Mouse (Mus musculus) neural tube, embryonic 14.5 days (tissue): ENCODE data around the gene Rxfp2. TPM values are rescaled to one million over a fixed set of nuclear protein-coding genes. Genes with fewer than 3 reads are reported as not detected.

ENCODE experiments used
- ATAC-seq: fragments of 200-750 bp; cut with Nextera tagmentation; 2 replicates; pipeline ENCODE4 v1.8.0; 2017; ENCODE audit warnings: low read depth, mild to moderate bottlenecking, moderate TSS enrichment, moderate library complexity
- H3K27ac ChIP-seq: fragments of 300-500 bp; sonication (generic); 2 replicates; pipeline ENCODE4 v1.5.1; 2014; ENCODE audit warnings: low read depth, mild to moderate bottlenecking, control low read depth, low read length, moderate library complexity, mixed read lengths
- H3K27me3 ChIP-seq: fragments of 300-500 bp; sonication (generic); 2 replicates; pipeline ENCODE4 v1.6.1; 2014; ENCODE audit warnings: low read length; ENCODE audit not compliant: control insufficient read depth, insufficient read depth
- H3K36me3 ChIP-seq: fragments of 300-500 bp; sonication (generic); 2 replicates; pipeline ENCODE4 v1.6.1; 2014; ENCODE audit warnings: low read length, mixed read lengths; ENCODE audit not compliant: control insufficient read depth, insufficient read depth
- H3K4me1 ChIP-seq: fragments of 300-500 bp; sonication (generic); 2 replicates; pipeline ENCODE4 v1.6.1; 2014; ENCODE audit warnings: low read length; ENCODE audit not compliant: control insufficient read depth, insufficient read depth
- H3K4me2 ChIP-seq: fragments of 300-500 bp; sonication (generic); 2 replicates; pipeline ENCODE4 v1.6.1; 2014; ENCODE audit warnings: mild to moderate bottlenecking, low read depth, low read length, control low read depth
- H3K4me3 ChIP-seq: fragments of 300-500 bp; sonication (generic); 2 replicates; pipeline ENCODE4 v1.5.1; 2014; ENCODE audit warnings: low read depth, low read length, control low read depth, mixed read lengths
- H3K9ac ChIP-seq: fragments of 300-500 bp; sonication (generic); replicated peaks from 2 replicates; pipeline ENCODE4 v1.6.1; 2014; ENCODE audit warnings: low read depth, mild to moderate bottlenecking, control low read depth, low read length, mixed read lengths
- H3K9me3 ChIP-seq: fragments of 300-500 bp; sonication (generic); 2 replicates; pipeline ENCODE4 v1.6.1; 2016; ENCODE audit warnings: low read length; ENCODE audit not compliant: control insufficient read depth
- WGBS: fragments of 180-500 bp; shearing (Covaris S2); extraction: QIAGEN DNeasy Blood & Tissue Kit; methylation state at CpG from one replicate; pipeline ENCODE4 v1.1.7; 2014; 5-methylcytosine and 5-hydroxymethylcytosine counted together
- polyA plus RNA-seq: library from polyadenylated mRNA; unstranded; fragments of >200 nt; fragmentation: Nextera tagmentation; extraction: Ambion mirVana; gene quantifications from 2 replicates; pipeline ENCODE4 v1.2.1, GENCODE M21; 2014

Rxfp2 gene
- polyA plus RNA-seq, 1 experiment from 2014 or later: 1.4 TPM

DNA sequence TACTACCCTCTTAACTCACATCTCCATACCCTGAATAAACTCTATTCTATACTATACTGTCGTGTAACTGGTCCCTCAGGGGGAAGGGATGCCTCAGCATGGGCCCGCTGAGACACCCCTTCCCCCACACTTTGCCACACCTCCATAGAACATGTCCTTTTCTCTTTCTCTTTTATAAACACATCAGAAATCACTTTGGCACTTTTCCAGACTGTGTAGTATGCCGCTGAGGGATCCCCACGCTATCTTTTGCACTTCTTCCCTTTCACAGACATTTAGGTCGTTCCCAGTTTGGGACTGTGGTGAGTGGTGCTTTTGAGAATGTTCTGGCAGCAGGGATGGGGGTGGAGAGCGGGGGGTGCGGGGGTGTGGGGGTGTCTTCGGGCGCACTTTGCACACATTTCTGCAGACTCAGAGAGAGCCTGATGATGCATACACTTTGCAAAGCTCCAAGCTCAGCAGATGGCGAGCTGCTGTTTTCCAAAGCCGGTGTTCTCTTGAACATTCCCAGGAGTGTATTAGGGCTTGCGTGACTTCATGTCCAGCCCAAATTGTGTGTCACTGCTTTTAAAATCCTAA, 8.1 kb downstream of the Rxfp2 start:
- Histone ChIP-seq H3K4me1 (no peaks in the 10 kb centered on the region), H3K36me3 (no peaks in the 10 kb centered on the region), H3K4me3 (no peak overlapping the region), H3K4me2 (no peak overlapping the region), H3K9ac (no peak overlapping the region), H3K27me3 (no peaks in the 10 kb centered on the region), H3K27ac (no peak overlapping the region), H3K9me3 (no peaks in the 10 kb centered on the region)
- WGBS: 78% methylated on average over 12 of the region's 12 CpGs
- ATAC-seq: no peak

DNA sequence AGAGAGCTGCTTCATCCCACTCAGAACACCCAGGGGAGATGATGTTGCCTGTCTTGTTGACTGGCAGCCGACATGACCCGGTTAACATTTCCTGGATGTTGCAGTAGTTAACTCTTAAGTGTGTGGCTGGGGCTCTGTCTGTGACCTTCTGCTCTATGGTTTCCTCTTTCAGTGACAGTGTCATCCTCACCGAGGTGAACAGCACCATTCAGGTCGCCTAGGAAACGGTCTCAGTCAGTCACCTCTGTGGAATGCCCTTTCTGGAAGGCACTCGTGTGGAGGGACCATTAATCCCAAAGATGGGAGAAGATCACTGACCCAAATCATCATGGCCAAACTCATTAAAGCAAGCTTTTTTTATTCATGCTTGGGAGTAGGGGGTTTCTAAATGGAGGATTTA, 12.7 kb downstream of the Rxfp2 start:
- 29% methylated on average over 6 of the region's 6 CpGs for WGBS
- H3K27me3 ChIP-seq: no peaks in the 10 kb centered on the region
- no peaks in the 10 kb centered on the region for H3K9me3 ChIP-seq
- no peak overlapping the region for H3K27ac ChIP-seq
- no peak overlapping the region for H3K4me3 ChIP-seq
- H3K9ac ChIP-seq: no peak overlapping the region
- no peak overlapping the region for H3K4me2 ChIP-seq
- H3K4me1 ChIP-seq: no peaks in the 10 kb centered on the region
- no peaks in the 10 kb centered on the region for H3K36me3 ChIP-seq
- ATAC-seq: no peak

DNA sequence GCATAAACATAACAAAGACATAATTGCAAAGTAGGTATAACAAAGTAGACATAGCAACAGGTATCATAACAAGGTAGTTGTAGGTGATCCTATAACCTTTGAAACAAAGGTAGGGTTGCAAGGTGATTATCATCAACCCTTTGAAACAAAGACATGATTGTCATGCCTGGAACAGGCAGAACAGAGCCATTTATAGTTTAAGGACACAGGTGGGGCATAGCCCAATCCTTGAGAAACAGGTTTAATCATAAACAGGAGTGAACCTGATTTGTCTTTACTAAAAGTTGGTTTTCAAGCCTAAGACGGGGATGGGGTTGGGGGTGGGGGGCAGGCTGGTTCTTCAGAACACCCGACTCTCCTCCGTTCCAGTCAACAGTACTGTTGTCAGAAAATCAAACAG, 13.2 kb downstream of the Rxfp2 start:
- no peak for ATAC-seq
- Histone ChIP-seq H3K27ac (no peak overlapping the region), H3K27me3 (no peaks in the 10 kb centered on the region), H3K9ac (no peak overlapping the region), H3K4me3 (no peak overlapping the region), H3K4me2 (no peak overlapping the region), H3K9me3 (no peaks in the 10 kb centered on the region), H3K36me3 (no peaks in the 10 kb centered on the region), H3K4me1 (no peaks in the 10 kb centered on the region)
- 92% methylated on average over 3 of the region's 3 CpGs for WGBS

DNA sequence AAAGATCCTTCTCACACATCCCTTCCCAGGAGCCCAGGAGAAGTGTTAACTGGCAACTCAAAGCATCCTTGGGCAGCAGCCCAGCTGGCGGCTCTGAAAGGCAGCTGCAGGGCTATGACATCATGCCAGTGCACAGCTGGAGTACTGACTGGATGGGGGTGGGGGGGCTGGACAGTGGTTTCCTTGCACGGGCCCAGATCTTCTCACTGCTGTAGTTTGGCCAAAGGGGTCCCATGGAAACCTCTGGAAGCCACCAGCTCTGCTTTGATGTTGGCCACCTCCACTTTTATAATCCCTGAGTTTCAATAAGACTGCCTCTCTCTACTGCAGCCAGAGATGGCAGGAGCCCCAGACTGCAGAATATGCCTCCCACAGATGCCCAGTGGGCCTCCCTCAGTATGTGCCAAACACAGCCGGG, 13.6 kb downstream of the Rxfp2 start:
- Histone ChIP-seq H3K27me3 (no peaks in the 10 kb centered on the region), H3K36me3 (no peaks in the 10 kb centered on the region), H3K9ac (no peak overlapping the region), H3K4me3 (no peak overlapping the region), H3K4me2 (no peak overlapping the region), H3K4me1 (no peaks in the 10 kb centered on the region), H3K9me3 (no peaks in the 10 kb centered on the region), H3K27ac (no peak overlapping the region)
- ATAC-seq: no peak
- 54% methylated on average over 3 of the region's 3 CpGs for WGBS

DNA sequence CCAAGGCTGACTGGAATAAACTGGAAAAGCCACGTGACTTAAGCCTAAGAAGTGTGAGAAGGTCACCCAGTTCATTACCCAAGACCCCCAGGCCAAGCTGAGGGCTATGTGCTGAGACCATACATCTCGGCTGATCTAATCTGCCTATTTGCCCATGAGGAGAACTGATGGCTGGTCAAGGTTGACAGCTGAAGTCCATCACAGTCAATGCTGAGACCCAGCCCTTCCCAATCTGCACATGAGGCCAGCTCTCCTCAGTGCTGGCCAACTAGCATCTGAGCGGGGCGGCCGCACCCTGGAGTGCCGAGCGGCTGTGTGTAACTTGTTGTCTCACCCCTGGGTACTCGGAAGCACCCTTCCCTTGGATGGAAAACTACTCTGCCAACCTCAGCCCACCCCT, 17.8 kb downstream of the Rxfp2 start:
- Histone ChIP-seq H3K36me3 (no peaks in the 10 kb centered on the region), H3K9me3 (no peaks in the 10 kb centered on the region), H3K4me3 (no peak overlapping the region), H3K9ac (no peak overlapping the region), H3K4me1 (no peaks in the 10 kb centered on the region), H3K27me3 (no peaks in the 10 kb centered on the region), H3K27ac (no peak overlapping the region), H3K4me2 (no peak overlapping the region)
- no peak for ATAC-seq
- 82% methylated on average over 8 of the region's 8 CpGs for WGBS

DNA sequence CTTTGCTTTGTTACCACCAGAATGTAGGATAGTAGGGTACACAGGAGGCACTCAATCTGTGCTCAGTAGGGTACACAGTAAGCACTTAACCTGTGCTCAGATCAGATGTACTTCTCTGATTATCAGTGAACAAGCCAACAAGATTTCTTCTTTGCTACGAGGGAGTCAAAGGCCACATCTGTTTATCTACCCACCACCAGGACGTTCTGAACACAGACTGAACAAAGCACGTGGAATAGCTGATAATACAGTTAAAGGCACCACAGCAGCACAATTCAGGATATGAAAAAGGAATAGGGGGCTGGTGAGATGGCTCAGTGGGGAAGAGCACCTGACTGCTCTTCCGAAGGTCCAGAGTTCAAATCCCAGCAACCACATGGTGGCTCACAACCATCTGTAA, 18.4 kb downstream of the Rxfp2 start:
- Histone ChIP-seq H3K9ac (no peak overlapping the region), H3K27me3 (no peaks in the 10 kb centered on the region), H3K4me2 (no peak overlapping the region), H3K4me3 (no peak overlapping the region), H3K9me3 (no peaks in the 10 kb centered on the region), H3K36me3 (no peaks in the 10 kb centered on the region), H3K4me1 (no peaks in the 10 kb centered on the region), H3K27ac (no peak overlapping the region)
- 72% methylated on average over 4 of the region's 4 CpGs for WGBS
- ATAC-seq: no peak

DNA sequence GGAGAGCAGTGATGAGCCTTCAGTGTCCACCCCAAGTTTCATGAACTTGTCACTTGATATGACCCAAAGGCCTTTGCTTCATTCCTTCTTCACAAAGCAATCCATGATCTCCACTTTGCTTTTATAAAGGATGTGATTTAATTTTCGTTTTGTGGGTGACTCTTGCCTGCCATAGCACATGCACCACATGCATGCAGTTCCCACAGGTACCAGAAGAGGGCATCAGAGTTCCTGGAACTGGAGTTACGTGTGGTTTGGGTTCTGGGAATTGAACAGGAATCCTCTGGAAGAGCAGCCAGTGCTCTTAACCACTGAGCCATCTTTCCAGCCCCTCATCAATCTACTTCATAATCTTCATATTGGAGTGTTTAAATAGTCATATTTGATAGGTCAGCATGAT, 26.1 kb downstream of the Rxfp2 start:
- Histone ChIP-seq H3K27me3 (no peaks in the 10 kb centered on the region), H3K36me3 (no peaks in the 10 kb centered on the region), H3K4me1 (no peaks in the 10 kb centered on the region), H3K27ac (no peak overlapping the region), H3K9ac (no peak overlapping the region), H3K9me3 (no peaks in the 10 kb centered on the region), H3K4me3 (no peak overlapping the region), H3K4me2 (no peak overlapping the region)
- 67% methylated on average over 2 of the region's 2 CpGs for WGBS
- no peak for ATAC-seq

DNA sequence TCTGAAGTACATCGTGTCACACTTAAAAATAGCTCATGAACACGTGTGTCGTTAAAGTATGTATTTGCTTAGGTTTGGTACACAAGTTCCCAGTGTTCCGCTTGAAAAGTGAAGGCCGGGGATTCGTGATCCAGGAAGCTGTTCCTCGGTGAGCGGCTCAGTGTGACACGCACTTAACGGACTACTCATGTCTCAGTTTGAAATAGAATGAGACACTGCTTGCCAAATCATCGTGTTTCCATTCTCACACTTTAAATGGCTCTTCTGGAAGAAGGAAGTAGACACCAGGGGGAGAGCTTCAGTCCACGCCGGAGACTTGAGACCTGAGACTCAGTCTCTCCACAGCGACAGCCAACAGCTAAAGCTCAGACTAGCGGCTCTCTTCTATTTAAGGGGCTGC, 28.0 kb downstream of the Rxfp2 start:
- no peak overlapping the region for H3K27ac ChIP-seq
- no peak overlapping the region for H3K4me2 ChIP-seq
- H3K36me3 ChIP-seq: no peaks in the 10 kb centered on the region
- no peak overlapping the region for H3K4me3 ChIP-seq
- H3K27me3 ChIP-seq: no peaks in the 10 kb centered on the region
- 78% methylated on average over 15 of the region's 15 CpGs for WGBS
- no peak for ATAC-seq
- no peaks in the 10 kb centered on the region for H3K4me1 ChIP-seq
- no peak overlapping the region for H3K9ac ChIP-seq
- H3K9me3 ChIP-seq: no peaks in the 10 kb centered on the region

DNA sequence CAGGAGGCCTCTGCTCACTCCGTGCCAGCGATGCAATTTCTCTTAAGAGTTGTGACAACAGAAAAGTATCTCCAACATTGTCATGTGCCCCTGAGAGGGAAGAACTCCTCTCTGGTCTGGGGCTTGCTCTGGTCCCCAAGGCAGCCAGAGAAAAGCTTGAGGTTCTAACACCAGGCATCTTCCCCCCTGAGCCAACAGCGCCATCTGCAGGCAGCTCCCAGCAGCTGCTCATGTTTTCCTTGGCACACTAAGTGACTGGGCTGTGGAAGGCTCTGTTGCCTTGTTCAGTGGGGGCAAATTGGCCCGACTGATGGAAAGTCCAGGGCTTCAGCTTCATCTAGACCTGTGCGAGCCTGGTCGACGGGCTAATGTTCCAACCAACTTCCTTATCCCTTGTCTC, 31.5 kb downstream of the Rxfp2 start:
- Histone ChIP-seq H3K36me3 (no peaks in the 10 kb centered on the region), H3K27ac (no peak overlapping the region), H3K4me2 (no peak overlapping the region), H3K9ac (no peak overlapping the region), H3K9me3 (no peaks in the 10 kb centered on the region), H3K4me1 (no peaks in the 10 kb centered on the region), H3K27me3 (no peaks in the 10 kb centered on the region), H3K4me3 (no peak overlapping the region)
- 61% methylated on average over 7 of the region's 7 CpGs for WGBS
- ATAC-seq: no peak

DNA sequence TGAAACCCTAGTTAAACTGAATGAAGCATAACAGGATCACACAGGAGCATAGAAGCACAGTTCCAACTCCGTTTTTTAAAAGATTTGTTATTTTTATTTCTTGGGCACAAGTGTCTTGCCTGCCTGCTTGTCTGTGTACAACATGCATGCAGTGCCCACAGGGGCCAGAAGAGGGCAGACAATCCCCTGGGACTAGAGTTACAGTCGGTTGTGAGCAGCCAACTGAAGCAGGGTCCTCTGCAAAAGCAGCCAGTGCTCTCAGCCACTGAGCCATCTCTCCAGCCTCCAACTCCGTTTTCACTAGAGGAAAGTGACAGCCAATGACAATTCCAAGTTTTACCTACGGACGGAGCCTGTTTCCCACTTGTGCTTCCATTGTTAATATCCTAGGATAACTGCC, 33.4 kb downstream of the Rxfp2 start:
- Histone ChIP-seq H3K4me3 (no peak overlapping the region), H3K27ac (no peak overlapping the region), H3K4me1 (no peaks in the 10 kb centered on the region), H3K9ac (no peak overlapping the region), H3K36me3 (no peaks in the 10 kb centered on the region), H3K9me3 (no peaks in the 10 kb centered on the region), H3K27me3 (no peaks in the 10 kb centered on the region), H3K4me2 (no peak overlapping the region)
- ATAC-seq: no peak
- WGBS: 59% methylated on average over 5 of the region's 5 CpGs
